13 mouse cellular contexts compared by ENCODE assay signal in the genomic region with DNA sequence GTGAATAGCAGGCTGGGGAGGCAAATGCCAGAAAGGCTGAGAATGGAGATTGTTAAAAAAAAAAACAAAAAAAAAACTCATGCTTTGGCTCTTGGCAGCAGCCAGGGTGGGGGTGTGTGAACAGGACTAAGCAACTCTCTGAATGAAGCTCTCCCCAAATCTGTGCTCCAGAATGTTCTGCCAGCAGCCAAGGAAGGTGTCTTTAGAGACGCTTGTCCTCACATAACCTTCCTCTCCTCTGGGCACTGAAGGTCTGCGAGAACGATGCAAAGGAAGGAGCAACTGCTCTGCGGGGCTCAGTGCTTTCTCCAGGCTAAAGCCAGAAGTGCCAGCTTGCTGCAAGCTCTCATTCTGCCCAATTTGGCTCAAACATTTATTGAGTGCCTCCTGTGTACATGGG. TPM values are rescaled to one million over a fixed set of nuclear protein-coding genes. Genes with fewer than 3 reads are reported as not detected.
A peak's percentile ranks its signal among the peaks of the same experiment; 100 is the strongest.
DNase-seq lines count a peak whose midpoint lies in the region; ATAC-seq and TF ChIP-seq lines count a peak whose summit lies in the region.
"Had no signal": no experiment of that assay in that cellular context is flagged by ENCODE, and none has a peak within 500 bp of the region (broad histone marks: within the 10 kb centered on the region; RNA-seq: fewer than 3 reads in every experiment).

No protein-coding gene starts in this region.

- no peak overlapping the region for H3K9ac ChIP-seq in liver, postnatal 0 days (replicated peaks)

- no peaks in the 10 kb centered on the region; the same call in 1 of the 2 replicates for H3K4me1 ChIP-seq in thymus, adult 2 months (replicated peaks; ENCODE audit: control insufficient read depth, insufficient read depth, low read length)
- H3K4me1 ChIP-seq in liver, postnatal 0 days (ENCODE audit: insufficient read depth), result no peaks in the 10 kb centered on the region
- H3K4me1 ChIP-seq: megakaryocyte, embryonic 14.5 days had no signal

- intact Hi-C loops in gastrocnemius, adult 2 months (cut with DNase I), result no loop called here

- H3K9me3 ChIP-seq in liver, postnatal 0 days (ENCODE audit: low read length), result no peaks in the 10 kb centered on the region
- H3K9me3 ChIP-seq: megakaryocyte, embryonic 14.5 days had no signal

- H3K4me2 ChIP-seq in liver, postnatal 0 days (ENCODE audit: low read depth, low read length), result no peak overlapping the region

- no peaks in the 10 kb centered on the region for H3K27me3 ChIP-seq in thymus, adult 2 months (ENCODE audit: control insufficient read depth, insufficient read depth, low read length)
- no peaks in the 10 kb centered on the region for H3K27me3 ChIP-seq in liver, postnatal 0 days (ENCODE audit: insufficient read depth, low read length)

- TF ChIP-seq CTCF in gastrocnemius, adult 2 months (IDR thresholded peaks at IDR 0.05), result no peak
- no peak for TF ChIP-seq CTCF in thymus, adult 2 months (IDR thresholded peaks at IDR 0.05; ENCODE audit: borderline replicate concordance, control insufficient read depth, extremely low read depth, insufficient read depth, low read length, poor library complexity)
- no peak for TF ChIP-seq CTCF in liver, postnatal 0 days (IDR thresholded peaks at IDR 0.05; ENCODE audit: low read depth)

- no peak for TF ChIP-seq POLR2A in thymus, adult 2 months (IDR thresholded peaks at IDR 0.05; ENCODE audit: control insufficient read depth, extremely low read depth, insufficient read depth, low read length, poor library complexity)

- no peak overlapping the region for H3K4me3 ChIP-seq in gastrocnemius, adult 2 months
- H3K4me3 ChIP-seq in thymus, adult 2 months (ENCODE audit: control insufficient read depth, insufficient read depth, low read length), result no peak overlapping the region
- H3K4me3 ChIP-seq in liver, postnatal 0 days (ENCODE audit: low read depth, low read length), result no peak overlapping the region
- H3K4me3 ChIP-seq: megakaryocyte, embryonic 14.5 days; myocyte had no signal

- no peak for ATAC-seq in liver, postnatal 0 days
- ATAC-seq: CD4-positive, CD25-positive, alpha-beta regulatory T cell, adult 4 months had no signal

- H3K27ac ChIP-seq in gastrocnemius, adult 2 months, result peak overlapping the region; percentile 91
- no peak overlapping the region for H3K27ac ChIP-seq in thymus, adult 2 months (ENCODE audit: control insufficient read depth, insufficient read depth, low read length)
- H3K27ac ChIP-seq in liver, postnatal 0 days (ENCODE audit: low read depth), result no peak overlapping the region

- H3K36me3 ChIP-seq in thymus, adult 2 months (ENCODE audit: control insufficient read depth, insufficient read depth, low read length), result no peaks in the 10 kb centered on the region
- H3K36me3 ChIP-seq in liver, postnatal 0 days (replicated peaks; ENCODE audit: insufficient read depth, low read length), result no peaks in the 10 kb centered on the region

- WGBS in thymus, adult 2 months, result 86% methylated on average over 4 of the region's 4 CpGs
- WGBS in liver, postnatal 0 days (ENCODE audit: insufficient replicate concordance), result 74% methylated on average over 4 of the region's 4 CpGs

- TF ChIP-seq EP300 in liver, postnatal 0 days (IDR thresholded peaks at IDR 0.05; ENCODE audit: low read depth), result no peak

- no peak for DNase-seq in gastrocnemius, adult 2 months
- no peak for DNase-seq in gastrocnemius, postnatal 25 days
- peak; percentile 82 to 85 for DNase-seq in cerebellum, postnatal 14 days
- peak; percentile 50 to 71 for DNase-seq in layer of hippocampus, adult 8-10 months (ENCODE audit: low spot score in 2 of 2)
- DNase-seq in right cerebral cortex, adult 2 months (ENCODE audit: low spot score in 2 of 2), result peak; percentile 51 to 76
- DNase-seq in thymus, adult 2 months, result no peak
- DNase-seq in liver, postnatal 0 days, result no peak
- DNase-seq: adrenal gland, postnatal 25 days; gastrocnemius, postnatal 36 days; kidney, adult 18-20 months had no signal

RNA-seq across cellular contexts. Expression of a gene that starts 6.3 kb away (rescaled TPM):
- total RNA-seq in gastrocnemius, adult 2 months (2021), result 100 to 1,000 TPM in 1 of 2 experiments, 10 to 100 TPM in 1; 97.3 to 101 TPM
- 100 to 1,000 TPM in 1 of 2 experiments, 10 to 100 TPM in 1; 75.2 to 114 TPM for total RNA-seq in gastrocnemius, postnatal 25 days (2021)
- total RNA-seq in layer of hippocampus, adult 8-10 months (2022), result 1 to 10 TPM; 1.8 to 3.4 (median 2.7) TPM
- polyA plus RNA-seq in thymus, adult 2 months (2012; rRNA removed), result 0.65 and 0.89 TPM in 2 replicates
- polyA plus RNA-seq in liver, postnatal 0 days (2015; fragmentation: Nextera tagmentation; extraction: Ambion mirVana), result not detected in 2 replicates

Comparison
In these comparisons a context has a peak if more than half of its experiments do, and no peak if none do; other contexts are left out.
1. DNase-seq: peak in cerebellum, postnatal 14 days (2 of 2), layer of hippocampus, adult 8-10 months (2 of 2) and right cerebral cortex, adult 2 months (2 of 2); none in gastrocnemius, adult 2 months (single experiment), gastrocnemius, postnatal 25 days (single experiment), thymus, adult 2 months (single experiment) and liver, postnatal 0 days (single experiment).
2. RNA of a gene that starts 6.3 kb away (total RNA-seq): 75.2 to 114 TPM in gastrocnemius, postnatal 25 days and 97.3 to 101 TPM in gastrocnemius, adult 2 months; 1.8 to 3.4 TPM in layer of hippocampus, adult 8-10 months; every median in the first group is over 10 times any median in the second.